Mouse (Mus musculus) embryonic facial prominence, embryonic 11.5 days (tissue): ENCODE data around the gene Col15a1. TPM values are rescaled to one million over a fixed set of nuclear protein-coding genes. Genes with fewer than 3 reads are reported as not detected.

Experiments
- ATAC-seq: fragments of 200-750 bp; cut with Nextera tagmentation; replicated peaks from 2 replicates; pipeline ENCODE4 v1.8.0; 2017; ENCODE audit warnings: low read depth; ENCODE audit not compliant: insufficient number of reproducible peaks, low FRiP score, low TSS enrichment
- DNase-seq: peaks from one replicate; pipeline ENCODE4 v3.0.0-alpha.2; 2015; ENCODE audit warnings: low spot score
- H3K27ac ChIP-seq: fragments of 300-500 bp; sonication (generic); replicated peaks from 2 replicates; pipeline ENCODE4 v1.5.1; 2014; ENCODE audit warnings: mild to moderate bottlenecking, low read depth, low read length, control low read depth
- H3K27me3 ChIP-seq: fragments of 300-500 bp; sonication (generic); 2 replicates; pipeline ENCODE4 v1.6.1; 2014; ENCODE audit warnings: mild to moderate bottlenecking, low read length, moderate library complexity, mixed read lengths; ENCODE audit not compliant: control insufficient read depth, insufficient read depth
- H3K36me3 ChIP-seq: fragments of 300-500 bp; sonication (generic); replicated peaks from 2 replicates; pipeline ENCODE4 v1.6.1; 2014; ENCODE audit warnings: low read depth, mild to moderate bottlenecking, low read length, moderate library complexity, mixed read lengths; ENCODE audit not compliant: control insufficient read depth, insufficient read depth
- H3K4me1 ChIP-seq: fragments of 300-500 bp; sonication (generic); 2 replicates; pipeline ENCODE4 v1.6.1; 2014; ENCODE audit warnings: low read length, mixed read lengths; ENCODE audit not compliant: control insufficient read depth, insufficient read depth
- H3K4me2 ChIP-seq: fragments of 300-500 bp; sonication (generic); 2 replicates; pipeline ENCODE4 v1.6.1; 2014; ENCODE audit warnings: low read depth, mild to moderate bottlenecking, control low read depth, low read length, moderate library complexity
- H3K4me3 ChIP-seq: fragments of 300-500 bp; sonication (generic); 2 replicates; pipeline ENCODE4 v1.5.1; 2014; ENCODE audit warnings: low read depth, low read length, control low read depth
- H3K9ac ChIP-seq: fragments of 300-500 bp; sonication (generic); replicated peaks from 2 replicates; pipeline ENCODE4 v1.6.1; 2014; ENCODE audit warnings: mild to moderate bottlenecking, control low read depth, low read length
- H3K9me3 ChIP-seq: fragments of 300-500 bp; sonication (generic); replicated peaks from 2 replicates; pipeline ENCODE4 v1.6.1; 2016; ENCODE audit warnings: mild to moderate bottlenecking, low read length, inconsistent platforms, mixed read lengths; ENCODE audit not compliant: control insufficient read depth
- WGBS: fragments of 180-500 bp; shearing (Covaris S2); extraction: QIAGEN DNeasy Blood & Tissue Kit; methylation state at CpG from one replicate; pipeline ENCODE4 v1.1.7; 2014; 5-methylcytosine and 5-hydroxymethylcytosine counted together
- polyA plus RNA-seq: library from polyadenylated mRNA; unstranded; fragments of >200 nt; fragmentation: Nextera tagmentation; extraction: Ambion mirVana; gene quantifications from 2 replicates; pipeline ENCODE4 v1.2.1, GENCODE M21; 2014

Gene Col15a1
- polyA plus RNA-seq, 1 experiment from 2014 or later = 8.8 TPM

DNA sequence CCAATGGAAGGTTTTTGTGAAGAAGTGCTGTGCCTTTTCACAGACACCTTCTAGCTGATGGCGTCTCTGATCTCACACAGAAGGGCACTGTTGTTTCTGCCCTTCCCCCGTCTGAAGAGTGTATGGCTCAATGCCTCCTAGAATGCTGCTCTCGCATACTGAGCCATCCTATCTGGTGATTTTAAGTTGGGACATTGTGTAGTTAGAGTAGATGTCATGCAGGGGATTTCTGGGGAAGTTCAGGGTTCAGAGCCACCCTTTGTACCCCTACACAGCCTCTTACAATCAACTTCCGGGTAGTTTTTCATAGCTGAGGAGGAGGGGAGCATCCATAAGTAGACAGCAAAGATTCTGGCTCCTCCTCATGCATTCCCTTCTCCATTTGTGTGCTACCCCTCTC lies 79.5 kb downstream of the Col15a1 start:
- DNase-seq = no peak

DNA sequence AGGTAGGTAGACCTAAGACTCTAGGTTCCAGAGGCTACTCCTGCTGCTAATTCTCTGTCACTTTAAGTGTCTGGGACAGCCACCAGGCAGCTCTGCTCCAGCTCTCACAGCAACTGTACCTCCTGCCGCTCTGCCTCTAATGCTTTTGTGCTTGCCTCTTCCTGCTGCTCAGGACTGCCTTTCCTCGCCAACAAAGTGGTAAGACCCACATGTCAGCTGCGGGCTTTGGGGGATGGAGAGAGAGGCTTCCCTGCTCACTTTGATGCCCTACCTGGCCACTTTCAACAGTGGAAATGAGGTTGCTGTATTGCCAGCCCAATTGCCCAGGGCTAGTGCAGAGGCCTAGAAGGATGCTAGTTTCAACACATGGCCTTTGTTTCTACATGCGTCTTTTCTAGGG lies 80.3 kb downstream of the Col15a1 start:
- Histone ChIP-seq H3K4me3 (no peak overlapping the region), H3K4me2 (no peak overlapping the region), H3K9ac (no peak overlapping the region), H3K27me3 (no peaks in the 10 kb centered on the region), H3K4me1 (no peaks in the 10 kb centered on the region), H3K36me3 (no peaks in the 10 kb centered on the region), H3K27ac (no peak overlapping the region), H3K9me3 (no peaks in the 10 kb centered on the region)
- 52% methylated on average over 4 of the region's 4 CpGs for WGBS
- DNase-seq = no peak
- ATAC-seq = no peak

More for the DNA sequence above, 79.5 kb downstream of the Col15a1 start:
- no peak overlapping the region for H3K27ac ChIP-seq
- no peak overlapping the region for H3K4me2 ChIP-seq
- H3K27me3 ChIP-seq = no peaks in the 10 kb centered on the region
- no peaks in the 10 kb centered on the region for H3K36me3 ChIP-seq
- H3K4me1 ChIP-seq = no peaks in the 10 kb centered on the region
- no peaks in the 10 kb centered on the region for H3K9me3 ChIP-seq
- ATAC-seq = no peak
- no peak overlapping the region for H3K4me3 ChIP-seq
- no peak overlapping the region for H3K9ac ChIP-seq
- WGBS = 67% methylated on average over 4 of the region's 4 CpGs

DNA sequence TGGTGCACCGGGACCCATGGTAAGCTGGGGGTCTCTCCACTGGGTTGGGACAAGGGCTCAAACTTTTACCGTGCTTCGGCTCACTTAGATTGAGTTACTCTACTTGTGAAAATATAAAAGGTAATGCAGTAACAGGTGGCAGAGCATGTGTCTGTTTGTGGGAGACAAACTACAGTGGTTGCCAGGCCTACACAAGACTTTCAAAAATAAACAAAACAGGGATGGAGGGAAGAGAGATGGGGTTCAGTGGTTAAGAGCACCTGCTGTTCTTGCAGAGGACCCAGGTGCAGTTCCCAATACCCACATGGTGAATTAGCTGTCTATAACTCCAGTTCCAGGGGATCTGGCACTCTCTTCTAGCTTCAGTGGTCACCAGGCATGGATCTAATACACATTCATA lies 81.6 kb downstream of the Col15a1 start:
- DNase-seq = no peak
- no peaks in the 10 kb centered on the region for H3K4me1 ChIP-seq
- ATAC-seq = no peak
- H3K9ac ChIP-seq = no peak overlapping the region
- no peaks in the 10 kb centered on the region for H3K9me3 ChIP-seq
- WGBS = 95% methylated on average over 3 of the region's 3 CpGs
- H3K4me3 ChIP-seq = no peak overlapping the region
- no peaks in the 10 kb centered on the region for H3K27me3 ChIP-seq
- no peaks in the 10 kb centered on the region for H3K36me3 ChIP-seq
- H3K4me2 ChIP-seq = no peak overlapping the region
- H3K27ac ChIP-seq = no peak overlapping the region

DNA sequence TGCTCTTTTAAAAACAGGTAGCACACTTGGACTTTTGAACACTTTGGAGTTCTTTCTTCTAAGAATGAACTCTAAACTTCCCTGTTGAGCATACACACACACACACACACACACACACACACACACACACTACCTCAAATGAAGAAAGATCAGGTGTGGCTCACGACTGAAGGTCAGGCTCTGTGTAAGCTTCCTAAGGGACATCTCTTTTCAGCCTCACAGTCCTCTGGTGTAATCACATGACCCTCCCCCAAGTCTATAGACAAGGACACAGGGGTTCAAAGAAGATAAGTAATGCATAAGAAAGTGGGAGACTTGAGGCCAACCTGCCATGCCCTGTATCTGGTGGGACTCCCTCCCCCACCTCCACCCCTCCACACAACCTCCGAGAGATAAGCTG lies 82.5 kb downstream of the Col15a1 start:
- Histone ChIP-seq H3K4me1 (no peaks in the 10 kb centered on the region), H3K4me3 (no peak overlapping the region), H3K4me2 (no peak overlapping the region), H3K27me3 (no peaks in the 10 kb centered on the region), H3K9ac (no peak overlapping the region), H3K27ac (no peak overlapping the region), H3K9me3 (no peaks in the 10 kb centered on the region), H3K36me3 (no peaks in the 10 kb centered on the region)
- DNase-seq (no peak), ATAC-seq (no peak)
- 74% methylated on average over 2 of the region's 2 CpGs for WGBS

DNA sequence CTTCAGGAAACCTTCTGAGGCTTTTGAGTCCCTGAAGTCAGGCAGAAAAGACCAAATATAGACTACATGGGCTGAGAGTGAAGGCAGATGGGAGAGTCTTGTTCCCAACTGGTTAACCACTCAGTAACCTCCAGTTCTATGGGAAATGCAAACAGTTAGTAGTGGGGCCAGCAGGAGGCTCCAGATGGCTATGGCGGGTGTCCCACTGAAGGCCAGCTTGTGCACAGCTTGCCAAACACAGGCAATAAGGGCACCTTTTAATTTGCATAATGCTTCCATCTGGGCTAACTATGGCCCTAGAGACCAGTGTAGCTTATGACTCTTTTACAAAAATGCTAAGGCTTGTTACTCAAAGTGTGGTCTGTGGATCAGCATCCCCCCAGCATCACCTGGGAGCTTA lies 83.1 kb downstream of the Col15a1 start:
- Histone ChIP-seq H3K27me3 (no peaks in the 10 kb centered on the region), H3K9ac (no peak overlapping the region), H3K4me1 (no peaks in the 10 kb centered on the region), H3K9me3 (no peaks in the 10 kb centered on the region), H3K4me3 (no peak overlapping the region), H3K4me2 (no peak overlapping the region), H3K27ac (no peak overlapping the region), H3K36me3 (no peaks in the 10 kb centered on the region)
- no peak for DNase-seq
- WGBS = 67% methylated on average over 1 of the region's 1 CpGs
- ATAC-seq = no peak

DNA sequence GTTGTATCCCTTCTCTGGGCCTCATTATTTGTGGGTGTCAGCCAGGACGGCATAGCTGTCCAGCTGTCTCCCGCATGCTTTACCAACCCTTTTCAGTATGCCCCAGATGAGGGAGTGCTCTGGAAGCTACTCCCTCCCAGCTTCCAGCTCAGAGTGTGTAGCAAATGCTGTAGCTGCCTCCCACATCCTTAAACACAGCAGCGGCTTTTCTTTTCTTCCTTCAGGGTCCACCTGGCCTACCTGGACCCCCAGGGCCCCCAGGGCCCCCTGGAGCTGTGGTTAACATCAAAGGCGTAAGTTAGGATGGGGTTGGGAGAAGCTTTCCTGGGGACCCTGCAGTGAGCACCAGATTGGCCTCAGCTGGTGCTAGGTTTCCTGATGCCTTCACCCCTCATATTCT lies 85.0 kb downstream of the Col15a1 start:
- H3K27me3 ChIP-seq = no peaks in the 10 kb centered on the region
- no peak overlapping the region for H3K4me2 ChIP-seq
- no peaks in the 10 kb centered on the region for H3K9me3 ChIP-seq
- no peak overlapping the region for H3K4me3 ChIP-seq
- 70% methylated on average over 4 of the region's 4 CpGs for WGBS
- H3K36me3 ChIP-seq = no peaks in the 10 kb centered on the region
- DNase-seq (no peak), ATAC-seq (no peak)
- H3K9ac ChIP-seq = no peak overlapping the region
- H3K4me1 ChIP-seq = no peaks in the 10 kb centered on the region
- no peak overlapping the region for H3K27ac ChIP-seq

DNA sequence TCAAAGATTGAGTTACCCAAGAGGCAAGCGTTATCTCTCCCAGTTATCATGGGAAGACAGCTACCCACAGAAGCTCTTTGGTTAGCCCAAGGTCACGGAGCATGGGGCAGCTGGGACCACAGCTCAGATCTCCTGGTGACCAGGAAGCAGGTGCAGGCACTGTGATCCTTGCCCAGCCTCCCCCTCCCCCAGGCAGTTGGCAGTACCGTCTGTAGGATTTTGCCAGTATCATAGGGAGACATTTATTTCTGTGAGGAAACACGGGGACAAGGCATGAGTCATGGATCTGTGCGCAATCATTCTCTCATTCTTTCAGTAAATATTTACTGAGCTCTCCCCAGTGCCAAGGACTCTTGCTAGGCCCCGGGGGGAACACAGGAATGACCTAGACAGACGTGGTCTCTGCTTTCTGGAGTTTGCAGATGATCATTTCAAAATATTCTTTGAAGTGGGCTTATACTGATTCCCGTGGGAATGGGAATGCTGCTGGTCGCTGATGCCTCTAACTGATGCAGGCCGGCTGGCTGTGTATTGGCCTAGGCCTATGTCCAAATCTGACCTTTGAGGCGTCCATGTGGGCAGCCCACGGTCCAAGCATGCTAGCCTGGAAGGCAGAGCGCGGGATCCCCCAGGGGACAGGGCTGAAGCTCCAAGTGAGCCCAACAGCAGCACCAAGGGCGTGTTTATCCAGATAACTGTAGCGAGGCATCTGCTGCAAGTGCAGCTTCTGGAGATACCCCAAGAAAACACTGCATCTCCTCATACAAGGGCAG lies 86.0 kb downstream of the Col15a1 start:
- Histone ChIP-seq H3K4me1 (no peaks in the 10 kb centered on the region), H3K9me3 (no peaks in the 10 kb centered on the region), H3K4me2 (no peak overlapping the region), H3K27me3 (no peaks in the 10 kb centered on the region), H3K27ac (no peak overlapping the region), H3K9ac (no peak overlapping the region), H3K4me3 (no peak overlapping the region), H3K36me3 (no peaks in the 10 kb centered on the region)
- 72% methylated on average over 16 of the region's 16 CpGs for WGBS
- no peak for DNase-seq
- no peak for ATAC-seq

DNA sequence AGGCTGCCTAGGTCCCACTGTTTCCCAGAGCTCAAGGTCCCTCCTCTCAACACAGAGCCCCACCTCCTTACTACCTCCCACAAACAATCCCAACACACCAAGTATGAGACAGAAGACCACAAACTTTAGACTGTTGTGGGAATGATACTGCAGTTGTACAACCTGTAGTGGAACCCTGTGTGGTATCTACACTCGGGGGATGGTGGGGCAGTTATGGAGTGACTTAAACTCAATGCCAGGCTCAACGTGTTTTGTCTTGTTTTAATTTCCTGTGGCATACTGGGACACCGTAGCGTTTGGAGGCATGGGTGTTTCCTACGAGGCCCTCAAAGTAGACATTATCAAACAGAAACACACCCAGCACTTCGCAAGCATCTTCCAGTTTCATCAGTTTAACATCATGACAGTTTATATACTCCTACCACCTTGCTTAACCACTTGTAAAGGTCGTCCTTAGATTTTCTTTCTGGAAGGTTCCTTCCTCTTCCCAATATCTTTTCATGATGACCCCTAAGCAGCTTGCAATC lies 86.6 kb downstream of the Col15a1 start:
- ATAC-seq (no peak), DNase-seq (no peak)
- Histone ChIP-seq H3K4me1 (no peaks in the 10 kb centered on the region), H3K9me3 (no peaks in the 10 kb centered on the region), H3K4me2 (no peak overlapping the region), H3K27ac (no peak overlapping the region), H3K27me3 (no peaks in the 10 kb centered on the region), H3K36me3 (no peaks in the 10 kb centered on the region), H3K4me3 (no peak overlapping the region), H3K9ac (no peak overlapping the region)
- WGBS = 87% methylated on average over 7 of the region's 7 CpGs
